Mouse (Mus musculus): ENCODE measurements around the gene Lmf2. TPM values are rescaled to one million over a fixed set of nuclear protein-coding genes. Genes with fewer than 3 reads are reported as not detected.

The Lmf2 gene
- polyA plus RNA-seq, 1 experiment from 2014 or later: 43.7 TPM

DNA sequence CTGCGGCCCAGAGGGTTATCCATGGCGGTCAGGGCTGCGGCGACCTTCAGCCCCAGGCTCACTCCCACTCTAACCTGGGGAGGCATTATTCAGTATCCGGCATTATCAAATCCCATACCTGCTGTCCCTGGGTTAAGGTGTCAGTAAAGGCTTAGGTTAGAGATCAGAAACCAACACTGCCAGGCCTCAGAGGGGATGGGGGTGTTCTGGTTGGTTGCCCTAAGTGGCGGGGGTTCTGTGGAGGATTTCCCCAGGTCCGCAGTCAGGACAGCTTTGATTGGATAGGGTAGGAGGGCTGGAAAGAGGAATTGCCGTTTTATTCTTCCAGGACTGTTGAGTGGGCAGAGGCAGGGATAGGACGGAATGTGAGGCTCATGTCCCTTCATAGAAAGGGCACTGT is 18.9 kb upstream of the Lmf2 start:
- WGBS: 48% methylated on average over 9 of the region's 9 CpGs
- peak overlapping the region; percentile 83 for H3K9ac ChIP-seq (ENCODE audit: low read length)
- H3K4me1 ChIP-seq (replicated peaks; ENCODE audit: control insufficient read depth, insufficient read depth, low read length): peaks cover 12% of the 10 kb centered on the region
- no peak for DNase-seq (ENCODE audit: low spot score)
- no peak overlapping the region; the same call in 1 of the 2 replicates for H3K27ac ChIP-seq (ENCODE audit: low read depth, low read length)
- no peak; the same call in 1 of the 2 replicates for ATAC-seq (replicated peaks; ENCODE audit: low FRiP score)
- H3K36me3 ChIP-seq (ENCODE audit: control insufficient read depth, insufficient read depth, low read length): peaks cover 17% of the 10 kb centered on the region
- H3K27me3 ChIP-seq (ENCODE audit: control insufficient read depth, insufficient read depth, low read length): peaks cover 34% of the 10 kb centered on the region
- H3K4me3 ChIP-seq (ENCODE audit: low read depth, low read length): peak overlapping the region; percentile 63
- peak overlapping the region; percentile 89 for H3K4me2 ChIP-seq (ENCODE audit: low read depth, low read length, severe bottlenecking)
- no peaks in the 10 kb centered on the region for H3K9me3 ChIP-seq (ENCODE audit: control insufficient read depth, low read length)

DNA sequence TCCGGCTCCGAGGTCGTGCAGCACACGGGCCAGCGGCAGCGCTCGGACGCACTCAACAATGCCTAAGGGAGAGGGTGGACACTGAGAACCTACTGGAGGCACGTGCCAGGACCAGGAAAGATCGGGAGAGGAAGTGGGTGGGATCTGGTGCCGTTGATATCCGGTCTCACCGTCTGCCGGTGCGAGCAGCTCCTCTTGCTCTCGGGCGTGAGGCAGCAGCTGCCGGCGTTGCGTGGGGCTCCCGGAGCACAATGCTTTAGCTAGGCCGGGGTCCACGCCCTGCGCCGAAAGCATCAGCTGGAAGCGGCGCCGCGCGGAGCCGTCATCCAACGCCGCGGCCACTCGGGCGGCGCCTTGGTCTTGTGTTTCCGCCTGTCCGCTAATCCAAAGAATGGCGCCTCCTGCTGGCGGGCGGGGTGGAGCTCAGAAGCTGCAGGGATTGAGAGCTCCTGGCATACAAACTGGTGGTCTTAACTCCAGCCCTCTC is 18.3 kb upstream of the Lmf2 start, which contains the start of gene Sco2:
Sco2 (minus strand) TSS at position 85 of the 487 bp plus-strand sequence.
- H3K27me3 ChIP-seq (ENCODE audit: control insufficient read depth, insufficient read depth, low read length): peaks cover 28% of the 10 kb centered on the region
- H3K4me1 ChIP-seq (replicated peaks; ENCODE audit: control insufficient read depth, insufficient read depth, low read length): peaks cover 7% of the 10 kb centered on the region
- peak within 1 kb of the TSS; percentile 80 for H3K27ac ChIP-seq (ENCODE audit: low read depth, low read length)
- WGBS: 0% methylated on average over 40 of the region's 42 CpGs
- DNase-seq (ENCODE audit: low spot score): peak; percentile 98
- H3K9ac ChIP-seq (ENCODE audit: low read length): peak within 1 kb of the TSS; percentile 83
- ATAC-seq (replicated peaks; ENCODE audit: low FRiP score): peak; percentile 78
- no peaks in the 10 kb centered on the region for H3K9me3 ChIP-seq (ENCODE audit: control insufficient read depth, low read length)
- peak within 1 kb of the TSS; percentile 63 for H3K4me3 ChIP-seq (ENCODE audit: low read depth, low read length)
- H3K36me3 ChIP-seq (ENCODE audit: control insufficient read depth, insufficient read depth, low read length): peaks cover 17% of the 10 kb centered on the region
- H3K4me2 ChIP-seq (ENCODE audit: low read depth, low read length, severe bottlenecking): peak within 1 kb of the TSS; percentile 89

DNA sequence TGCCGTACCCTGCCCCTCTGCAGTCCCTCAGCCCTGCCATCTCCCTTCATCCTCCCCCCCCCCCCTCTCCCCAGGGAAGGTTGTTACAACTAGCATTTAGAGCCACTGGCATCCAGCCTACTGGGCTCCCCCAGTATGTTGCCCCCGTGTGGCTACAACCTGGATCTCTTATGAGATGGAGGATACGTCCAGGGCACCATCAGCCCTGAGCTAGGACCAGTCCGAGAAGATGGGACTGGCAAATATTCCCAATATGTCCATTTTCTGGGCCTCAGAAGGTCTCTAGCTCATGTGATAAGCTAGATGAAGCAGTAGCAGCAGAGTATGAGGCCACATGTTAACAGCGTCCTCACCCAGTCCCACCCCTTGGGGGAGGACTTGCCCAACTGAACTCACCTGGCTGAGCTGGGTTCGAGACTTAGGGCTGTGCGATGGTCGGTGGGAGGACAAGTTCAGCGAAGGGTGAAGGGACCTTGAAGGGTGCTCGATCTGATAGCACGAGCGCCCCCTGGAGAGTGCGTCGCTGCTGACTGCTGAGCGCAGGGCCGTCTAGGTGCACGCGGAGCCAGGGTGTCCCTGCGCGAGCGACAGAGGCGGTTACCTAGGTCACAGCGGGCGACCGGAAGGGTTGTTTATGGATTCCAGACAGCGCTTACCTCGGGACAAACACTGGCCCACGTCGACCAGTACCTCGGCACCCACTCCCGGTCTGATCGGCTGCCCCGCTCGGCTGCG is 17.7 kb upstream of the Lmf2 start:
- WGBS: 2% methylated on average over 35 of the region's 35 CpGs
- Histone ChIP-seq H3K4me3 (ENCODE audit: low read depth, low read length) (peak overlapping the region; percentile 63), H3K4me2 (ENCODE audit: low read depth, low read length, severe bottlenecking) (peak overlapping the region; percentile 89), H3K4me1 (replicated peaks; ENCODE audit: control insufficient read depth, insufficient read depth, low read length) (peaks cover 4% of the 10 kb centered on the region), H3K27ac (ENCODE audit: low read depth, low read length) (peak overlapping the region; percentile 80), H3K9ac (ENCODE audit: low read length) (peak overlapping the region; percentile 83), H3K9me3 (ENCODE audit: control insufficient read depth, low read length) (no peaks in the 10 kb centered on the region), H3K27me3 (ENCODE audit: control insufficient read depth, insufficient read depth, low read length) (peaks cover 22% of the 10 kb centered on the region), H3K36me3 (ENCODE audit: control insufficient read depth, insufficient read depth, low read length) (peaks cover 23% of the 10 kb centered on the region)
- DNase-seq (ENCODE audit: low spot score) (peak; percentile 89), ATAC-seq (replicated peaks; ENCODE audit: low FRiP score) (peak; percentile 72)

DNA sequence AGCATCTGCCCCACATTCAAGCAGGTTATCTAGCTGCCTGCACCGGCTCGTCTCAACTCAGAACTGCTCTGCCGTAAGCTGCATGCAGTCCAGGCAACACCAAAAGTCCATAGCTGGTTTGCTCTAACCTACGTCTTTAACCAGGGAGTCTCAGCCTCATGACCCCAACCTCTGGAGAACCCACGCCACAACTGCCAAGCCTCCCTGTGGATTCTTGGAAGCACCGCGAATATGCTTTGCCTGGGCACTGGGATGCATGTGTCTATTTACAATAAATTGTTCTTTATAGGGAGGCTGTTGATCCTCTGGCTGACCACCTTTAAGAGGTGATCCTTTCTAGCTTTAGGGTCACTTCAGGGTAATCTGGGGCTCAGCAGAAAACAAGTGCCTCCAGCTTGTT is 17.1 kb upstream of the Lmf2 start:
- DNase-seq (ENCODE audit: low spot score) (peak; percentile 49), ATAC-seq (replicated peaks; ENCODE audit: low FRiP score) (no peak)
- Histone ChIP-seq H3K4me3 (ENCODE audit: low read depth, low read length) (peak overlapping the region; percentile 63; the same call in 1 of the 2 replicates), H3K4me2 (ENCODE audit: low read depth, low read length, severe bottlenecking) (no peak overlapping the region), H3K9ac (ENCODE audit: low read length) (no peak overlapping the region), H3K9me3 (ENCODE audit: control insufficient read depth, low read length) (no peaks in the 10 kb centered on the region), H3K36me3 (ENCODE audit: control insufficient read depth, insufficient read depth, low read length) (peaks cover 26% of the 10 kb centered on the region), H3K4me1 (replicated peaks; ENCODE audit: control insufficient read depth, insufficient read depth, low read length) (peaks cover 4% of the 10 kb centered on the region), H3K27ac (ENCODE audit: low read depth, low read length) (no peak overlapping the region), H3K27me3 (ENCODE audit: control insufficient read depth, insufficient read depth, low read length) (peaks cover 16% of the 10 kb centered on the region)
- 85% methylated on average over 7 of the region's 7 CpGs for WGBS

DNA sequence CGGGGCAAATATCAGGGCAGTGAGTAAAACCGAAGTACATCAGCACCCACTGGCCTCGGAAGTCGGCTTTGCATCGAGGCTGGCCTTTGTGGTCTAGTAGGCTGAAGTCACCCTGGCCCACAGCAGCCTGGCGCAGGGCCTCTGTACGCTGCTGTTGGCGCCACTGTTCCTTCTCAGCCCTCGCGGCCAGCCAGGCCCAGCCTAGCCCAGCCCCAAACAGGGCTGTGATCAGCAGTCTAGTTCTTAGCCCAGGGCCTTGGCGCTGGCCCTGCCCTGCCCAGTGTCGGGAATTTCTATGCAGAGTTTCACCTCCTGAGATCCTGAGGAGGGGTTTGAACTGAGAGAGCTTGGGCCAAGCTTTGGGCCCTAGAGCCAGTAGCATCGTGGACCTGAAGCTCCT is 16.6 kb upstream of the Lmf2 start:
- peaks cover 29% of the 10 kb centered on the region for H3K36me3 ChIP-seq (ENCODE audit: control insufficient read depth, insufficient read depth, low read length)
- ATAC-seq (replicated peaks; ENCODE audit: low FRiP score) (no peak), DNase-seq (ENCODE audit: low spot score) (peak; percentile 54)
- H3K9me3 ChIP-seq (ENCODE audit: control insufficient read depth, low read length): no peaks in the 10 kb centered on the region
- H3K27me3 ChIP-seq (ENCODE audit: control insufficient read depth, insufficient read depth, low read length): peaks cover 11% of the 10 kb centered on the region
- H3K9ac ChIP-seq (ENCODE audit: low read length): no peak overlapping the region
- no peak overlapping the region for H3K4me2 ChIP-seq (ENCODE audit: low read depth, low read length, severe bottlenecking)
- 93% methylated on average over 13 of the region's 13 CpGs for WGBS
- H3K4me1 ChIP-seq (replicated peaks; ENCODE audit: control insufficient read depth, insufficient read depth, low read length): peaks cover 4% of the 10 kb centered on the region
- H3K27ac ChIP-seq (ENCODE audit: low read depth, low read length): no peak overlapping the region
- H3K4me3 ChIP-seq (ENCODE audit: low read depth, low read length): 0 out of 2 replicates have a peak overlapping the region, but pooled peaks have one; percentile 63

DNA sequence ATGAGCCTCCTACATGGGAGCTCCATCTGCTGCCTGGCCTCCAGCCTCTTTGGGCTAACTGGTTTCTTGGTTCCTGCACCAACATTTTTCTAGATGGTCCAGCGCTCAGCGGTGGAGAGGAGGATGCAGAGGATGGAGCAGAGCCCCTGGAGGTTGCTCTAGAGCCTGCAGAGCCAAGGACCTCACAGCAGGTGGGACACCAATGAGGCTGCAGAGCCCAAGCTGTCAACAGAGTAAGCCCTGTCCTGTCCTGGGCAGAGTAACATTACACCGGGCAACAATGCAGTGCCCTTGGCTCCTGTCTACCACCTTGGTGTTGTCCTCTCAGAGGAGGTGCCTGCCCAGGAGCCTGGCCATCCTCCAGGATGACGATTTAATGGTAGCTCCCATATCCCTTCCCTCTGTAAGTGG is 9.7 kb upstream of the Lmf2 start:
- Histone ChIP-seq H3K27ac (ENCODE audit: low read depth, low read length) (no peak overlapping the region), H3K9me3 (ENCODE audit: control insufficient read depth, low read length) (no peaks in the 10 kb centered on the region), H3K9ac (ENCODE audit: low read length) (no peak overlapping the region), H3K27me3 (ENCODE audit: control insufficient read depth, insufficient read depth, low read length) (no peaks in the 10 kb centered on the region), H3K4me1 (replicated peaks; ENCODE audit: control insufficient read depth, insufficient read depth, low read length) (no peaks in the 10 kb centered on the region), H3K36me3 (ENCODE audit: control insufficient read depth, insufficient read depth, low read length) (peaks cover 45% of the 10 kb centered on the region), H3K4me2 (ENCODE audit: low read depth, low read length, severe bottlenecking) (no peak overlapping the region), H3K4me3 (ENCODE audit: low read depth, low read length) (no peak overlapping the region)
- peak; percentile 47 for DNase-seq (ENCODE audit: low spot score)
- ATAC-seq (replicated peaks; ENCODE audit: low FRiP score): no peak
- 94% methylated on average over 4 of the region's 4 CpGs for WGBS

DNA sequence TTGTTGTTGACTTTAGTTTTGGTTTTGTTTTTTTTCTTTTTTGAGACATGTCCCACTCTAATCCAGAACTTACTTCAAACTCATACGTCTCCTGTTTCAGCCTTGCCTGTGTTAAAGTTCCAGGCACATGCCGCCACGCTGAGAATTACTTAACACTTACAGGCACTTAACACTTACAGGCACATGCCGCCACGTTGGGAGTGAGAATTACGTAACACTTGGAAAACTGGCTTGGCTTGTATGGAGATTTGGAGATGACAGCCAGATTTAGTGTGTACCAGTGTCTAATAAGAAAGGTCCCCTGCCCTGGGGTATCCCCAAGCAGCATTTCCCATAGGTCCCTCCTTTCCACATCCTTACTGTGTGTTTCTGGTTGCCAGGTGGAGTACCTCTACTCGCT is 7.6 kb upstream of the Lmf2 start:
- peaks cover 34% of the 10 kb centered on the region for H3K36me3 ChIP-seq (ENCODE audit: control insufficient read depth, insufficient read depth, low read length)

DNA sequence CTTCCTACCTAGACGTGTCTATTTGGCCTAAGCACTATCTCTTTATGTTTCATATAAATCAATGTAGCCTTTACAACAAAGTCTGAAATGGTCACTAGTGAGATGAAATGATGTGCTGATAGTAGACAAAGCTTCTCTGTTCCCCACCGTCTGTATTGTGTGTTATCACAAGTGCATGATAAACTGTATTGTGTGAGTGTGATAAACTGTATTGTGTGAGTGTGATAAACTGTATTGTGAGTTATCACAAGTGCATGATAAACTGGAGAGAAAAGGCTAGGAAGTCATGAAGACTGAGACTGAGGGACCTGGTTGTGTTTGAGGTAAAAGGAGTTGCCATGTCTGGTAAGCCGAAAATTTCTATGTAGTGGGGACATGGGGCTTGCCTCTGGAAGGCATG is 3.3 kb upstream of the Lmf2 start:
- no peak overlapping the region for H3K9ac ChIP-seq (ENCODE audit: low read length)
- ATAC-seq (replicated peaks; ENCODE audit: low FRiP score): no peak
- 94% methylated on average over 3 of the region's 3 CpGs for WGBS

More for the DNA sequence above, 7.6 kb upstream of the Lmf2 start:
- ATAC-seq (replicated peaks; ENCODE audit: low FRiP score) (no peak), DNase-seq (ENCODE audit: low spot score) (no peak)
- Histone ChIP-seq H3K4me3 (ENCODE audit: low read depth, low read length) (no peak overlapping the region), H3K9ac (ENCODE audit: low read length) (no peak overlapping the region), H3K27ac (ENCODE audit: low read depth, low read length) (no peak overlapping the region), H3K4me2 (ENCODE audit: low read depth, low read length, severe bottlenecking) (no peak overlapping the region), H3K9me3 (ENCODE audit: control insufficient read depth, low read length) (no peaks in the 10 kb centered on the region), H3K4me1 (replicated peaks; ENCODE audit: control insufficient read depth, insufficient read depth, low read length) (no peaks in the 10 kb centered on the region; the same call in 1 of the 2 replicates), H3K27me3 (ENCODE audit: control insufficient read depth, insufficient read depth, low read length) (no peaks in the 10 kb centered on the region)
- 97% methylated on average over 7 of the region's 7 CpGs for WGBS

More for the DNA sequence above, 3.3 kb upstream of the Lmf2 start:
- no peaks in the 10 kb centered on the region for H3K27me3 ChIP-seq (ENCODE audit: control insufficient read depth, insufficient read depth, low read length)
- peaks cover 7% of the 10 kb centered on the region for H3K36me3 ChIP-seq (ENCODE audit: control insufficient read depth, insufficient read depth, low read length)
- H3K9me3 ChIP-seq (ENCODE audit: control insufficient read depth, low read length): no peaks in the 10 kb centered on the region
- no peak overlapping the region for H3K27ac ChIP-seq (ENCODE audit: low read depth, low read length)
- peaks cover 12% of the 10 kb centered on the region for H3K4me1 ChIP-seq (replicated peaks; ENCODE audit: control insufficient read depth, insufficient read depth, low read length)
- no peak for DNase-seq (ENCODE audit: low spot score)
- H3K4me3 ChIP-seq (ENCODE audit: low read depth, low read length): no peak overlapping the region
- H3K4me2 ChIP-seq (ENCODE audit: low read depth, low read length, severe bottlenecking): no peak overlapping the region

Measured in forebrain, embryonic 11.5 days (tissue).